Mouse (Mus musculus) heart, postnatal 36 days (tissue): Measurements from ENCODE around the gene Fmnl2. TPM values are rescaled to one million over a fixed set of nuclear protein-coding genes. Genes with fewer than 3 reads are reported as not detected.

Experiments
- DNase-seq, 2 experiments: peaks; one replicate each; pipeline ENCODE4 v3.0.0; 2021 to 2022
- intact Hi-C: fragments of 180-260 bp; cut with DNase I; formaldehyde crosslinking; loops from one replicate; pipeline ENCODE4 v1.15.1; 2025
- total RNA-seq, 2 experiments: library from RNA; stranded (reverse); gene quantifications; 2 replicates each; pipeline ENCODE4 v1.2.3; 2021

Gene Fmnl2
- total RNA-seq, 2 experiments from 2014 or later = 5.6 to 6.8 TPM

GRCm38 (mm10) chr2:53070607-53071006, 212.9 kb downstream of the Fmnl2 start:
- peak; percentile 18 to 29 for DNase-seq
- intact Hi-C loops = no loop called here

- DNase-seq = no peak
- intact Hi-C loops = loop anchor here (5.0 to 10.0 kb wide), 2 partner anchors 222 to 445 kb away; partner anchors contain the start of gene Fmnl2
These were observed 222.1 kb downstream of the Fmnl2 start for GRCm38 (mm10) chr2:53079693-53080286.

GRCm38 (mm10) chr2:53082045-53082444, 224.4 kb downstream of the Fmnl2 start:
- DNase-seq = no peak
- intact Hi-C loops = loop anchor here (1.0 to 10.0 kb wide), 3 partner anchors 225 to 447 kb away; partner anchors contain the start of gene Fmnl2

- intact Hi-C loops = loop anchor here (1.0 to 10.0 kb wide), 3 partner anchors 225 to 448 kb away; partner anchors contain the start of gene Fmnl2
- DNase-seq = no peak
These were observed 224.8 kb downstream of the Fmnl2 start for GRCm38 (mm10) chr2:53082501-53082900.

- DNase-seq = peak; percentile 13 to 22
- intact Hi-C loops = loop anchor here (5.0 to 10.0 kb wide), 2 partner anchors 226 to 448 kb away; partner anchors contain the start of gene Fmnl2
These were observed 225.6 kb downstream of the Fmnl2 start for GRCm38 (mm10) chr2:53083241-53083640.

GRCm38 (mm10) chr2:53085617-53086202, 228.1 kb downstream of the Fmnl2 start:
- intact Hi-C loops = loop anchor here (1.0 to 10.0 kb wide), 3 partner anchors 79 to 451 kb away; no protein-coding TSS in a partner anchor

GRCm38 (mm10) chr2:53088744-53089143, 231.1 kb downstream of the Fmnl2 start:
- intact Hi-C loops = loop anchor here (10.0 kb wide), 1 partner anchor 454 kb away; no protein-coding TSS in a partner anchor
- no peak for DNase-seq

More at GRCm38 (mm10) chr2:53085617-53086202, 228.1 kb downstream of the Fmnl2 start:
- peak; percentile 47 to 64 for DNase-seq

GRCm38 (mm10) chr2:53095031-53095430, 237.4 kb downstream of the Fmnl2 start:
- intact Hi-C loops = no loop called here
- DNase-seq = no peak

- no peak for DNase-seq
- intact Hi-C loops = no loop called here
These were observed 237.8 kb downstream of the Fmnl2 start for GRCm38 (mm10) chr2:53095489-53095888.

- no peak for DNase-seq
- intact Hi-C loops = no loop called here
These were observed 242.4 kb downstream of the Fmnl2 start for GRCm38 (mm10) chr2:53100093-53100492.

- intact Hi-C loops = no loop called here
- no peak for DNase-seq
These were observed 244.5 kb downstream of the Fmnl2 start for GRCm38 (mm10) chr2:53101885-53102740.

GRCm38 (mm10) chr2:53102901-53103300, 245.2 kb downstream of the Fmnl2 start:
- DNase-seq = no peak
- intact Hi-C loops = no loop called here

GRCm38 (mm10) chr2:53105408-53105807, 247.7 kb downstream of the Fmnl2 start:
- DNase-seq = no peak
- intact Hi-C loops = no loop called here

- no peak for DNase-seq
- intact Hi-C loops = no loop called here
These were observed 248.4 kb downstream of the Fmnl2 start for GRCm38 (mm10) chr2:53106056-53106455.

- intact Hi-C loops = no loop called here
- DNase-seq = no peak
These were observed 248.8 kb downstream of the Fmnl2 start for GRCm38 (mm10) chr2:53106472-53106871.

GRCm38 (mm10) chr2:53108547-53108946, 250.9 kb downstream of the Fmnl2 start:
- intact Hi-C loops = no loop called here

GRCm38 (mm10) chr2:53121797-53122196, 264.1 kb downstream of the Fmnl2 start:
- DNase-seq = peak; percentile 13 to 32
- intact Hi-C loops = loop anchor here (1.0 kb wide), 1 partner anchor 365 kb away; no protein-coding TSS in a partner anchor

More at GRCm38 (mm10) chr2:53108547-53108946, 250.9 kb downstream of the Fmnl2 start:
- DNase-seq = no peak

- DNase-seq = no peak
- intact Hi-C loops = no loop called here
These were observed 268.3 kb downstream of the Fmnl2 start for GRCm38 (mm10) chr2:53125998-53126397.

- intact Hi-C loops = no loop called here
- DNase-seq = no peak
These were observed 271.4 kb downstream of the Fmnl2 start for GRCm38 (mm10) chr2:53129070-53129469.

GRCm38 (mm10) chr2:53131567-53131966, 273.9 kb downstream of the Fmnl2 start:
- intact Hi-C loops = no loop called here
- no peak for DNase-seq

- no peak for DNase-seq
- intact Hi-C loops = no loop called here
These were observed 289.2 kb downstream of the Fmnl2 start for GRCm38 (mm10) chr2:53146852-53147251.
